Mouse (Mus musculus) stomach, embryonic 14.5 days (tissue): ENCODE measurements at regions not wholly inside any gene's neighbourhood (a gene's known extent, or its start where the extent isn't known, plus 50 kb on each side); places are given as distances from the start of the nearest gene placed in this dataset.

Experiments
- ATAC-seq: fragments of 200-750 bp; cut with Nextera tagmentation; 2 replicates; pipeline ENCODE4 v1.8.0; 2017; ENCODE audit warnings: low read depth, moderate TSS enrichment; ENCODE audit not compliant: insufficient number of reproducible peaks, insufficient read depth, low FRiP score
- H3K27ac ChIP-seq: fragments of 300-500 bp; sonication (generic); 2 replicates; pipeline ENCODE4 v1.5.1; 2014; ENCODE audit warnings: mild to moderate bottlenecking, low read length, moderate library complexity, mixed read lengths
- H3K27me3 ChIP-seq: fragments of 300-500 bp; sonication (generic); 2 replicates; pipeline ENCODE4 v1.6.1; 2014; ENCODE audit warnings: low read length, control low read depth, mixed read lengths; ENCODE audit not compliant: control insufficient read depth, insufficient read depth
- H3K36me3 ChIP-seq: fragments of 300-500 bp; sonication (generic); 2 replicates; pipeline ENCODE4 v1.6.1; 2014; ENCODE audit warnings: mild to moderate bottlenecking, control low read depth, low read length, moderate library complexity, mixed read lengths; ENCODE audit not compliant: control insufficient read depth, insufficient read depth
- H3K4me1 ChIP-seq: fragments of 300-500 bp; sonication (generic); 2 replicates; pipeline ENCODE4 v1.6.1; 2014; ENCODE audit warnings: low read length, control low read depth, mixed read lengths; ENCODE audit not compliant: control insufficient read depth, insufficient read depth
- H3K4me2 ChIP-seq: fragments of 300-500 bp; sonication (generic); replicated peaks from 2 replicates; pipeline ENCODE4 v1.6.1; 2014; ENCODE audit warnings: low read depth, low read length, control low read depth
- H3K4me3 ChIP-seq: fragments of 300-500 bp; sonication (generic); 2 replicates; pipeline ENCODE4 v1.5.1; 2014; ENCODE audit warnings: low read depth, low read length, control low read depth
- H3K9ac ChIP-seq: fragments of 300-500 bp; sonication (generic); replicated peaks from 2 replicates; pipeline ENCODE4 v1.6.1; 2014; ENCODE audit warnings: low read depth, mild to moderate bottlenecking, control low read depth, low read length, moderate library complexity, mixed read lengths
- H3K9me3 ChIP-seq: fragments of 300-500 bp; sonication (generic); 2 replicates; pipeline ENCODE4 v1.6.1; 2016; ENCODE audit warnings: low read depth, low read length, control low read depth; ENCODE audit not compliant: control insufficient read depth
- WGBS: fragments of 180-500 bp; shearing (Covaris S2); extraction: QIAGEN DNeasy Blood & Tissue Kit; methylation state at CpG from one replicate; pipeline ENCODE4 v1.1.7; 2014; 5-methylcytosine and 5-hydroxymethylcytosine counted together

- no peaks in the 10 kb centered on the region for H3K9me3 ChIP-seq
- no peaks in the 10 kb centered on the region for H3K4me1 ChIP-seq
- no peak overlapping the region for H3K4me2 ChIP-seq
- 83% methylated on average over 16 of the region's 16 CpGs for WGBS
- no peak overlapping the region for H3K27ac ChIP-seq
- no peak overlapping the region for H3K4me3 ChIP-seq
- H3K36me3 ChIP-seq = no peaks in the 10 kb centered on the region
- no peaks in the 10 kb centered on the region for H3K27me3 ChIP-seq
- no peak for ATAC-seq
- no peak overlapping the region for H3K9ac ChIP-seq
Observed at GRCm38 (mm10) chr5:33521951-33522742, 88.4 kb upstream of the Nkx1-1 start.

GRCm38 (mm10) chr5:33520856-33521255, 87.1 kb upstream of the Nkx1-1 start:
- 51% methylated on average over 10 of the region's 10 CpGs for WGBS
- H3K4me2 ChIP-seq = no peak overlapping the region
- H3K36me3 ChIP-seq = no peaks in the 10 kb centered on the region
- H3K27ac ChIP-seq = no peak overlapping the region
- H3K9ac ChIP-seq = no peak overlapping the region
- no peaks in the 10 kb centered on the region for H3K9me3 ChIP-seq
- H3K4me3 ChIP-seq = no peak overlapping the region
- H3K27me3 ChIP-seq = no peaks in the 10 kb centered on the region
- no peak for ATAC-seq
- H3K4me1 ChIP-seq = no peaks in the 10 kb centered on the region

DNA sequence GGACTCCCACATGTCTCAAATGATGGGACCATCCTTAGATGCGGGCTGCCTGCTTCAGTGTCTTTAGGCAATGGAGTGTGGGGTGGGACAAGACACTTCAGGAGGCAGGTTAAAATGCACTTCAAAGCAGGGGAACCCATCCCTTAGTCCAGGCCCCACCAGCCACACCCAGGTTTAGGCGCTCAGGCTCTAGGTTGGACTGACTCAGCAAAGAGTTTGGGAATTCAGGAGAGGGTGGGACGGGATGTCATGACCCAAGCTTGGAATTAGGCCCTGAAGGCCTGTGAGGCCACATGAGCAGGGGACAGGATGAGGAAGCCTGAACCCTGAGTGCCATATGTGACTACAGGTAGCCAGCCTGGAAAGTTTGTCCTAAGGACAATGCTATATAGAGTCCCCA, 85.6 kb upstream of the Nkx1-1 start:
- Histone ChIP-seq H3K4me1 (no peaks in the 10 kb centered on the region), H3K27me3 (no peaks in the 10 kb centered on the region), H3K27ac (no peak overlapping the region), H3K4me2 (no peak overlapping the region), H3K36me3 (no peaks in the 10 kb centered on the region), H3K9ac (no peak overlapping the region), H3K9me3 (no peaks in the 10 kb centered on the region), H3K4me3 (no peak overlapping the region)
- 81% methylated on average over 3 of the region's 3 CpGs for WGBS
- ATAC-seq = no peak

- Histone ChIP-seq H3K4me3 (no peak overlapping the region), H3K4me2 (no peak overlapping the region), H3K4me1 (no peaks in the 10 kb centered on the region), H3K27ac (no peak overlapping the region), H3K9ac (no peak overlapping the region), H3K27me3 (no peaks in the 10 kb centered on the region), H3K9me3 (no peaks in the 10 kb centered on the region), H3K36me3 (no peaks in the 10 kb centered on the region)
- no peak for ATAC-seq
- WGBS = 30% methylated on average over 6 of the region's 6 CpGs
Observed at GRCm38 (mm10) chr5:33518860-33519259, 85.1 kb upstream of the Nkx1-1 start.

- WGBS = 44% methylated on average over 8 of the region's 8 CpGs
- Histone ChIP-seq H3K4me3 (no peak overlapping the region), H3K4me1 (no peaks in the 10 kb centered on the region), H3K36me3 (no peaks in the 10 kb centered on the region), H3K4me2 (no peak overlapping the region), H3K9me3 (no peaks in the 10 kb centered on the region), H3K27ac (no peak overlapping the region), H3K9ac (no peak overlapping the region), H3K27me3 (no peaks in the 10 kb centered on the region)
- no peak for ATAC-seq
Observed at GRCm38 (mm10) chr5:33517625-33518024, 83.8 kb upstream of the Nkx1-1 start.

- H3K36me3 ChIP-seq = no peaks in the 10 kb centered on the region
- H3K4me3 ChIP-seq = no peak overlapping the region
- H3K4me2 ChIP-seq = no peak overlapping the region
- H3K9ac ChIP-seq = no peak overlapping the region
- no peaks in the 10 kb centered on the region for H3K9me3 ChIP-seq
- H3K27me3 ChIP-seq = no peaks in the 10 kb centered on the region
- H3K4me1 ChIP-seq = no peaks in the 10 kb centered on the region
- ATAC-seq = no peak
- H3K27ac ChIP-seq = no peak overlapping the region
- WGBS = 94% methylated on average over 3 of the region's 3 CpGs
Observed at GRCm38 (mm10) chr5:33516211-33516610, 82.4 kb upstream of the Nkx1-1 start.

DNA sequence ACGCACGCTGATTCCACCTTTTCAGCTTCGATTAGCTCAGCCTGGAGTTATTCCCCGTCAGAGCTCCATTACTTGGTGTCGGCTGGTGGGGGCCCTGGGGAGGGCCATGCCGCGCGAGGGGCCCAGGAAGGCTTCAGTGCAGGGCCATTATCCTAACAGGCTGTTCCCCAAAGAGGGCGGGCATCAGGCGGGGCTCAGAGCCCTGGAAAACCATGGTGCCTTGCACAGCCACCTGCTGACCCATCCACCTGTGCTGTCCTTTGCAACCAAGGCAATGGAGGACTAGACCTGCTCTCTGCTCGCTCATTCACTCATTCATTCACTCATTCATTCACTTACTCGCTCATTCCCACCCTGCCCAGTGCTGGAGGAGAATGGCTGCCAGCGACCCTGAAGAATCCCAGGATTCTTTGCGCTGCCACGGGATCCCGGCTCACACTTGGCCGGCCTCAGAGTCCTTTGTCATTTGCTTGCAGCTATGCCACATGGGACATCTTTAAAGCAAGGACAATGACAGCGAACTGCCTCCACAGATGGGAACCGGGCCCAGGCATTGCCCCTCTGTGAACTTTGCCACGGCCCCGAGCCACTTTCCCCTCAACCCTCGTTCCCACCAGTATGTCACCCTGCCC, 78.6 kb upstream of the Nkx1-1 start:
- Histone ChIP-seq H3K36me3 (no peaks in the 10 kb centered on the region), H3K4me1 (no peaks in the 10 kb centered on the region), H3K27me3 (no peaks in the 10 kb centered on the region), H3K27ac (no peak overlapping the region), H3K4me2 (no peak overlapping the region), H3K4me3 (no peak overlapping the region), H3K9ac (no peak overlapping the region), H3K9me3 (no peaks in the 10 kb centered on the region)
- WGBS = 46% methylated on average over 22 of the region's 22 CpGs
- no peak for ATAC-seq

- Histone ChIP-seq H3K4me1 (no peaks in the 10 kb centered on the region), H3K4me2 (no peak overlapping the region), H3K36me3 (no peaks in the 10 kb centered on the region), H3K4me3 (no peak overlapping the region), H3K27ac (no peak overlapping the region), H3K9me3 (no peaks in the 10 kb centered on the region), H3K9ac (no peak overlapping the region), H3K27me3 (no peaks in the 10 kb centered on the region)
- ATAC-seq = no peak
- 59% methylated on average over 25 of the region's 25 CpGs for WGBS
Observed at GRCm38 (mm10) chr5:33511529-33512252, 77.9 kb upstream of the Nkx1-1 start.
